Mouse (Mus musculus) E14TG2a.4 (cell line): Measurements from ENCODE around the gene Ttc12.

ENCODE experiments used
- H3K27me3 ChIP-seq: 2 replicates; pipeline ENCODE4 v1.6.1; 2014; ENCODE audit warnings: low read length, control low read depth; ENCODE audit not compliant: insufficient read depth
- H3K36me3 ChIP-seq: 2 replicates; pipeline ENCODE4 v1.6.1; 2014; ENCODE audit warnings: low read length, control low read depth; ENCODE audit not compliant: insufficient read depth
- H3K4me1 ChIP-seq: replicated peaks from 2 replicates; pipeline ENCODE4 v1.6.1; 2014; ENCODE audit warnings: low read depth, low read length, control low read depth
- H3K4me3 ChIP-seq: replicated peaks from 2 replicates; pipeline ENCODE4 v1.5.1; 2014; ENCODE audit warnings: mild to moderate bottlenecking, low read length
- H3K9me3 ChIP-seq: 2 replicates; pipeline ENCODE4 v1.6.1; 2014; ENCODE audit warnings: low read length, control low read depth
- CTCF ChIP-seq: conservative IDR thresholded peaks from 2 replicates; pipeline ENCODE4 v1.5.1; 2014; ENCODE audit warnings: low read length
- NANOG ChIP-seq: IDR thresholded peaks from 2 replicates; pipeline ENCODE4 v1.6.1; 2014; ENCODE audit warnings: borderline replicate concordance, low read length, mixed read lengths
- POU5F1 ChIP-seq: IDR thresholded peaks from 2 replicates; pipeline ENCODE4 v1.6.1; 2014; ENCODE audit warnings: low read length, borderline replicate concordance

Gene Ttc12

DNA sequence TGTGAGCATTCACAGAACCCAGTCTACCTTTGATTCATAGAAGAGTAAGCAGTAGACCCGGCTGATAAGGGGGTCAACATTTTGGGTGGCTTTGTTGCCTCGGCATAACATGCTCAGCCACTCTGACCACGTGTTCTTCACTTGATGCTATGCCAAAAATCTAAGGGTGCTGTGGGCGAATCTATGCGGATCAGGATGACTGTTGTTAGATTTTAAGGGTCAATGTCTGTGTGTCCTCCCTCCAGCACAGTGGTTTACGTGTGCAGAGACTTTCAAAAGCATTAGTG lies 1.6 kb upstream of the Ttc12 start:
- no peaks in the 10 kb centered on the region for H3K27me3 ChIP-seq
- no peak overlapping the region for H3K4me3 ChIP-seq
- H3K4me1 ChIP-seq = peaks cover 48% of the 10 kb centered on the region
- no peaks in the 10 kb centered on the region for H3K9me3 ChIP-seq
- TF ChIP-seq NANOG = no peak
- no peak for TF ChIP-seq CTCF
- no peak for TF ChIP-seq POU5F1
- H3K36me3 ChIP-seq = no peaks in the 10 kb centered on the region

DNA sequence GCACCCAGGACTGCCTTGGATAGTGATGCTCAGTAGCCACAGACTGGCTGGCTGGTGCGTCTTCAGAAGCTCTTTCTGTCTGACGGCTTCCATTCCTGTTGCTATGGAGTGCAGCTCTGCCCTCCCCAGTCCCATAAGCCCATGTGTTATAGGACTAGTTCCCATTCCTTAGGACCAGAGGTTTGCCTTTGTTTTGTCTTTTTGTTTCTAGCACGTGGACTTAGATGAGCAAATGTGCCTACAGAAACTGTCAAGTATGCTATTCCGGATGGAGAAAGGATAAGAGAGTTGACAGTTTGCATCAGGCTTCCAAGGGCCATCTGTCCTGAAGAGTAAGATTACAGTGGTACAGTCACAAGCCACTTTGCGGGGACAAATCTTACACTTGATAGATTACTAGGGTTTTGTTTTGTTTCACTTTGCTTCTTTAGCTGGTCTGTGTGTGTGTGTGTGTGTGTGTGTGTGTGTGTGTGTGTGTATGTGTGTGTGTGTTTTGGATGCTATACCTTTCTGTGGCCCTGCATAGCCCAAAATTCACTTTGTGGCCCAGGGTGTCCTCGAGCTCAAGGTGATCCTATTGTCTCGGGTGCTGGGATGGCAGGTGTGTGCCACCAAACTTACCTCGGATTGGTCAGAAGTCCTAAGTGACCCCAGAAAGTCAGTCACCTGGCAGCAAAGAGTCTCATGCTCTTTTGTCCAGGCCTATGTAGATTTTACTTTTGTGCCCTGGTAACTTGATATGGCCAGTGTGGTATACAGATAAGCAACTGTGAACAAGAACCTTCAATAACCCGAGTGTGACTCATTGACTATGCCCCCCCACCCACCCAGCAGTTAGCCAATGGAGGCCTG lies 1.0 kb upstream of the Ttc12 start:
- H3K36me3 ChIP-seq = no peaks in the 10 kb centered on the region
- H3K9me3 ChIP-seq = no peaks in the 10 kb centered on the region
- H3K27me3 ChIP-seq = no peaks in the 10 kb centered on the region
- TF ChIP-seq CTCF = no peak
- H3K4me1 ChIP-seq = peaks cover 53% of the 10 kb centered on the region
- peak overlapping the region; percentile 84; the same call in 1 of the 2 replicates for H3K4me3 ChIP-seq

- TF ChIP-seq NANOG (no peak), POU5F1 (no peak), CTCF (peak; percentile 44; the same call in 1 of the 2 replicates)
- H3K4me3 ChIP-seq = peak overlapping the region; percentile 84
- peaks cover 53% of the 10 kb centered on the region for H3K4me1 ChIP-seq
- H3K27me3 ChIP-seq = no peaks in the 10 kb centered on the region
- H3K36me3 ChIP-seq = no peaks in the 10 kb centered on the region
- no peaks in the 10 kb centered on the region for H3K9me3 ChIP-seq
These were observed 654 bp downstream of the Ttc12 start for GRCm38 (mm10) chr9:49485250-49485891.

GRCm38 (mm10) chr9:49483316-49483715 lies 2.7 kb downstream of the Ttc12 start:
- H3K4me3 ChIP-seq = peak overlapping the region; percentile 49
- no peaks in the 10 kb centered on the region for H3K9me3 ChIP-seq

DNA sequence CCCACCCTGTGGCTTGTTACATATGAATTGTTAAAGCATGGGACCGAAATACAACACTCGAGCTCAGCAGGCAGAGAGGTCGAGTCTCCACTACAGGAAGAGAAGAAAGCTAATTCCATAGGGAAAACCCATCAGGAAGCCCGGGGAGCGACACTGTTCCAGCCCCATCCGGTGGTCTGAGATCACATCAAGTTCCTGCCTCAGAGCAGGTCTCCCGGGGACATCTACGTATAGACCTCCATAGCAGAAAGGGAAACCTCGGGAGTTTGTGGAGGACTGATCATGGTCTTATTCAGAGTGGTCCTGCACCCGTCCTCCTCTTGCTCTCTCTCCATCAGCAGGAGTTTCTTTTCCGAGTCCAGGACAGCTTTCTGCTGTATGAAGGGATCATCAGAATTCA lies 13.9 kb downstream of the Ttc12 start:
- Histone ChIP-seq H3K4me1 (no peaks in the 10 kb centered on the region), H3K36me3 (no peaks in the 10 kb centered on the region), H3K27me3 (no peaks in the 10 kb centered on the region), H3K4me3 (no peak overlapping the region), H3K9me3 (no peaks in the 10 kb centered on the region)
- TF ChIP-seq POU5F1 = no peak

More at GRCm38 (mm10) chr9:49483316-49483715, 2.7 kb downstream of the Ttc12 start:
- H3K4me1 ChIP-seq = peaks cover 43% of the 10 kb centered on the region
- no peaks in the 10 kb centered on the region for H3K36me3 ChIP-seq
- H3K27me3 ChIP-seq = no peaks in the 10 kb centered on the region
- TF ChIP-seq POU5F1 (no peak), CTCF (no peak), NANOG (no peak)

- H3K9me3 ChIP-seq = no peaks in the 10 kb centered on the region
- no peak overlapping the region for H3K4me3 ChIP-seq
- no peaks in the 10 kb centered on the region; the same call in 1 of the 2 replicates for H3K36me3 ChIP-seq
- H3K27me3 ChIP-seq = no peaks in the 10 kb centered on the region
- H3K4me1 ChIP-seq = no peaks in the 10 kb centered on the region
- TF ChIP-seq NANOG (no peak), POU5F1 (no peak), CTCF (no peak)
These were observed 15.1 kb downstream of the Ttc12 start for GRCm38 (mm10) chr9:49470946-49471345.

DNA sequence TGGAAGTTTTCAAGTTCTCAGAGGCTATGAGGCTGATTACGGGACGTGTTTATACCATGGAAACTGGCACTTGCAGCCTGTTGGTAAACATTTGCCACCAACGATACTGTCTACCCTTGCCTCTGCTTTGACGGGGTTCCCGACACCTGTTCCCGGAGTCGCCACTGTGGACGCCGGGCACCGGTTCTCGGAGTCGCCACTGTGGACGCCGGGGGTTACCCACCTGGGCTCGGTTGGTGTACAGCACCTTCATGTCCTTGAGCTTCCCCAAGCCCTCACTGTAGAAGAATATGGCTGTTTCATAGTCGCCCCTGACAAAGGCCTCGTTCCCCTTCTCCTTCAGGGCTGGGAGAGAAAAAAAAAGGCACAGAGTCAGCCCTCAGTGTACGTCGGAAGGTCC lies 16.0 kb downstream of the Ttc12 start:
- H3K9me3 ChIP-seq = no peaks in the 10 kb centered on the region
- no peak overlapping the region for H3K4me3 ChIP-seq
- TF ChIP-seq NANOG = no peak
- no peak for TF ChIP-seq CTCF
- TF ChIP-seq POU5F1 = no peak
- no peaks in the 10 kb centered on the region for H3K27me3 ChIP-seq
- H3K36me3 ChIP-seq = no peaks in the 10 kb centered on the region; the same call in 1 of the 2 replicates
- no peaks in the 10 kb centered on the region for H3K4me1 ChIP-seq

- no peak for TF ChIP-seq POU5F1
- TF ChIP-seq NANOG = no peak
- TF ChIP-seq CTCF = no peak
- Histone ChIP-seq H3K4me3 (no peak overlapping the region), H3K36me3 (no peaks in the 10 kb centered on the region), H3K27me3 (no peaks in the 10 kb centered on the region), H3K9me3 (peaks cover 3% of the 10 kb centered on the region; the same call in 1 of the 2 replicates), H3K4me1 (no peaks in the 10 kb centered on the region)
These were observed 29.9 kb downstream of the Ttc12 start for GRCm38 (mm10) chr9:49456136-49456535.
